Mouse (Mus musculus) lung, embryonic 14.5 days (tissue): ENCODE results near the gene Sox15. TPM values are rescaled to one million over a fixed set of nuclear protein-coding genes. Genes with fewer than 3 reads are reported as not detected.

Experiments used
- ATAC-seq: fragments of 200-750 bp; cut with Nextera tagmentation; 2 replicates; pipeline ENCODE4 v1.8.0; 2017; ENCODE audit warnings: mild to moderate bottlenecking, moderate TSS enrichment, moderate library complexity; ENCODE audit not compliant: insufficient read depth
- DNase-seq: peaks from one replicate; pipeline ENCODE4 v3.0.0-alpha.2; 2015
- H3K27ac ChIP-seq: fragments of 300-500 bp; sonication (generic); 2 replicates; pipeline ENCODE4 v1.5.1; 2014; ENCODE audit warnings: low read depth, mild to moderate bottlenecking, moderate library complexity
- H3K27me3 ChIP-seq: fragments of 300-500 bp; sonication (generic); 2 replicates; pipeline ENCODE4 v1.6.1; 2014; ENCODE audit warnings: low read length, control low read depth; ENCODE audit not compliant: insufficient read depth
- H3K36me3 ChIP-seq: fragments of 300-500 bp; sonication (generic); 2 replicates; pipeline ENCODE4 v1.6.1; 2014; ENCODE audit warnings: control low read depth; ENCODE audit not compliant: insufficient read depth
- H3K4me1 ChIP-seq: fragments of 300-500 bp; sonication (generic); 2 replicates; pipeline ENCODE4 v1.6.1; 2014; ENCODE audit warnings: antibody characterized with exemption, control low read depth; ENCODE audit not compliant: insufficient read depth
- H3K4me2 ChIP-seq: fragments of 300-500 bp; sonication (generic); 2 replicates; pipeline ENCODE4 v1.6.1; 2014; ENCODE audit warnings: mild to moderate bottlenecking
- H3K4me3 ChIP-seq: fragments of 300-500 bp; sonication (generic); 2 replicates; pipeline ENCODE4 v1.5.1; 2014; ENCODE audit warnings: low read depth, low read length
- H3K9ac ChIP-seq: fragments of 300-500 bp; sonication (generic); 2 replicates; pipeline ENCODE4 v1.6.1; 2014
- H3K9me3 ChIP-seq: fragments of 300-500 bp; sonication (generic); 2 replicates; pipeline ENCODE4 v1.6.1; 2016; ENCODE audit warnings: low read depth, low read length, control low read depth
- CTCF ChIP-seq: IDR thresholded peaks from 2 replicates; pipeline ENCODE4 v1.5.1; 2016; ENCODE audit warnings: antibody characterized with exemption, low read depth
- WGBS: fragments of 180-500 bp; shearing (Covaris S2); extraction: QIAGEN DNeasy Blood & Tissue Kit; methylation state at CpG from one replicate; pipeline ENCODE4 v1.1.7; 2014; 5-methylcytosine and 5-hydroxymethylcytosine counted together
- microRNA counts: library from miRNA; unstranded; fragments of <30 nt; microRNA quantifications from one replicate; lab custom pipeline; 2016
- microRNA-seq: library from miRNA; unstranded; fragments of <30 nt; microRNA quantifications from one replicate; pipeline ENCODE4, GENCODE M21; 2016; ENCODE audit warnings: borderline number of aligned reads
- polyA plus RNA-seq: library from polyadenylated mRNA; unstranded; fragments of >200 nt; fragmentation: Nextera tagmentation; extraction: Ambion mirVana; gene quantifications from 2 replicates; pipeline ENCODE4 v1.2.1, GENCODE M21; 2014

Sox15 gene
- polyA plus RNA-seq, 1 experiment from 2014 or later: not detected

DNA sequence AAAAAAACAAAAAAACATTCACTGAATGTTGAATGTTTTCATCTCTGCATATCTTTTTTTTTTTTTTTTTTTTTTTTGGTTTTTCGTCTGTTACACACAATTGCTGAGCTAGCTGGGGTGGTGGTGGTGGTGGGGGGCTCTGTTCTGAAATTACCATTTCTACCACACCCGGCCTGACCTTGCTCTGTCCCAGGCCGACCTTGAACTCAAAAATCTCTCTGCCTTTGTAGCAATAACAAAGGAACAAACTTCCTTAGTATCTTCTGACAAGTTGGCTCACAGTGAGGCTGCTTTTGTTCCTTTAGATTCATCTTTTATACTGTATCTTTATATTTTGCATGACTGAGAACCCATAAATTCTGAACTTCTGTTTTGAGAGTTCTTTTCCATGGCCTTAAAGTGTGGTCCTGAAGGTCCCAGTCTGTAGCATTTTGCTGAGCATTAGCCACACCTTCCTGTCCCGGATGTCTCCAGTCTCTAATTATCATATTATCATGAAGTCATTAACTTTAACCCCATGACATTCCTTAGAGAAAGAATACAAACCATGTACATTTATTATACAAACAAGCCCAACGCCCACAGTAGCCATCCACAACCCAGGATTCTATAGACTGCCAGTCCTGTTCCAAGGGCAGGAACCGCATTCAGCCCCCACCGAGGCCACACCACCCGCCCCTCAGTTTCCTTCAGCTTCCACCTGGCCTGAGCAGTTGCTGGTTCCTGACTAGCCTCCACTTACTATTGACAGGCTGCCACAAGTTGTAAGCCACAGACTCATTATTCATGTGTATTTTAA, 48.9 kb downstream of the Sox15 start:
- no peaks in the 10 kb centered on the region for H3K9me3 ChIP-seq
- H3K36me3 ChIP-seq: no peaks in the 10 kb centered on the region
- no peak overlapping the region for H3K9ac ChIP-seq
- no peaks in the 10 kb centered on the region for H3K4me1 ChIP-seq
- WGBS: 50% methylated on average over 8 of the region's 8 CpGs
- H3K27ac ChIP-seq: no peak overlapping the region
- DNase-seq (no peak), ATAC-seq (no peak)
- no peak for TF ChIP-seq CTCF
- no peak overlapping the region for H3K4me3 ChIP-seq
- H3K27me3 ChIP-seq: no peaks in the 10 kb centered on the region
- no peak overlapping the region for H3K4me2 ChIP-seq

DNA sequence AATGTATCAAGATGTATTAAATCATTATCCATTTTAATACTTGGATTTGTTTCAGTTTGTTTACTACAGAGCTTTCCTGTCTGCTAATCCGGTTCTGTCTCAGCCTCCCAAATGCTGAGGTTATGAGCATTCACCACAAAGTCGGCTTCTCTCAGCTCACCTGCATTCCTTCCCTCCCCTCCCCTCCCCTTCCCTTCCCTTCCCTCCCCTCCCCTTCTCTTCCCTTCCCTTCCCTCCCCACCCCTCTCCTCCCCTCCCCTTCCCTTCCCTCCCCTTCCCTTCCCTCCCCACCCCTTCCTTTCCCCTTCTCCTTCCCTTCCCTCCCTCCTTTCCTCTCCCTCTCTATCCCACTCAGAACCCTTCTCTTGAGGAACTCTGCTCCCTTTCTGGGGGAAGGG, 49.5 kb downstream of the Sox15 start:
- no peak for DNase-seq
- no peak for ATAC-seq
- no peak for TF ChIP-seq CTCF
- 22% methylated on average over 2 of the region's 2 CpGs for WGBS
- Histone ChIP-seq H3K36me3 (no peaks in the 10 kb centered on the region), H3K9ac (no peak overlapping the region), H3K27me3 (no peaks in the 10 kb centered on the region), H3K4me2 (no peak overlapping the region), H3K27ac (no peak overlapping the region), H3K4me3 (no peak overlapping the region), H3K9me3 (no peaks in the 10 kb centered on the region), H3K4me1 (no peaks in the 10 kb centered on the region)

MicroRNA genes within 50 kb of the gene (microRNA counts, 519-probe panel; counts per million panel counts)
- microRNA mmu-miR-1934 (lab: Ali Mortazavi, UCI): 30.5 counts per million
- 3,549 counts per million, percentile 74 among the panel's probes with 10 or more counts for microRNA mmu-miR-467f (lab: Ali Mortazavi, UCI)

Small RNA genes lying within 50 kb of the gene (microRNA-seq; reads per million reads assigned to microRNA genes)
- gene Mir1934 (4.5 reads per million, percentile 16 among the genes with 10 or more reads in this experiment), gene Mir467f (not detected)

Other genes starting within 250 kb of the Sox15 start
- 22.9 and 24.4 TPM in 2 replicates for gene Kdm6b, start 241.6 kb upstream of the Sox15 start, polyA plus RNA-seq
- 0.58 and 1.9 TPM in 2 replicates for gene Dnah2, start 106.2 kb upstream of the Sox15 start, polyA plus RNA-seq
- gene Efnb3, start 95.1 kb upstream of the Sox15 start, polyA plus RNA-seq: 2.8 and 3.3 TPM in 2 replicates
- 27.1 and 33.6 TPM in 2 replicates for gene Wrap53, start 75.1 kb upstream of the Sox15 start, polyA plus RNA-seq
- gene Trp53, start 75.0 kb upstream of the Sox15 start, polyA plus RNA-seq: 178 and 202 TPM in 2 replicates
- gene Atp1b2, start 49.4 kb upstream of the Sox15 start, polyA plus RNA-seq: 6.9 and 9.8 TPM in 2 replicates
- gene Shbg, start 37.4 kb upstream of the Sox15 start, polyA plus RNA-seq: not detected in 2 replicates
- gene Sat2, start 33.3 kb upstream of the Sox15 start, polyA plus RNA-seq: 18.0 and 18.3 TPM in 2 replicates
- gene Fxr2, start 22.3 kb upstream of the Sox15 start, polyA plus RNA-seq: 26.8 and 31.2 TPM in 2 replicates
- gene Mpdu1, start 7.3 kb downstream of the Sox15 start, polyA plus RNA-seq: 29.4 and 32.2 TPM in 2 replicates
- 12.1 and 13.5 TPM in 2 replicates for gene Cd68, start 10.8 kb downstream of the Sox15 start, polyA plus RNA-seq
- gene Eif4a1, start 17.1 kb downstream of the Sox15 start, polyA plus RNA-seq: 695 and 712 TPM in 2 replicates
- 78.7 and 95.0 TPM in 2 replicates for gene Senp3, start 26.8 kb downstream of the Sox15 start, polyA plus RNA-seq
- gene Tnfsf13, start 30.5 kb downstream of the Sox15 start, polyA plus RNA-seq: 0.64 and 0.93 TPM in 2 replicates
- 10.0 and 11.6 TPM in 2 replicates for gene Tnfsf12, start 40.5 kb downstream of the Sox15 start, polyA plus RNA-seq
- gene Tnfsfm13, start 40.8 kb downstream of the Sox15 start, polyA plus RNA-seq: 4.4 and 5.3 TPM in 2 replicates
- gene Polr2a, start 103.3 kb downstream of the Sox15 start, polyA plus RNA-seq: 50.4 and 50.5 TPM in 2 replicates
- 0.12 and 0.20 TPM in 2 replicates for gene Slc35g3, start 106.7 kb downstream of the Sox15 start, polyA plus RNA-seq
- 2.5 TPM in 2 replicates for gene Zbtb4, start 110.6 kb downstream of the Sox15 start, polyA plus RNA-seq
- 12.1 and 14.6 TPM in 2 replicates for gene Chrnb1, start 140.6 kb downstream of the Sox15 start, polyA plus RNA-seq
- gene Fgf11, start 146.5 kb downstream of the Sox15 start, polyA plus RNA-seq: 1.6 TPM in 2 replicates
- gene Tmem102, start 150.3 kb downstream of the Sox15 start, polyA plus RNA-seq: 4.3 and 5.0 TPM in 2 replicates
- gene Gm39566, start 160.0 kb downstream of the Sox15 start, polyA plus RNA-seq: not detected in 2 replicates
- gene Spem2, start 163.2 kb downstream of the Sox15 start, polyA plus RNA-seq: not detected in 2 replicates
- not detected in 2 replicates for gene Spem1, start 166.9 kb downstream of the Sox15 start, polyA plus RNA-seq
- 6.6 and 7.8 TPM in 2 replicates for gene Nlgn2, start 182.5 kb downstream of the Sox15 start, polyA plus RNA-seq
- gene Tmem256, start 183.2 kb downstream of the Sox15 start, polyA plus RNA-seq: 443 and 457 TPM in 2 replicates
- 115 and 118 TPM in 2 replicates for gene Plscr3, start 191.1 kb downstream of the Sox15 start, polyA plus RNA-seq
- 5.9 and 6.1 TPM in 2 replicates for gene Tnk1, start 203.4 kb downstream of the Sox15 start, polyA plus RNA-seq
- not detected in 2 replicates for gene Tmem95, start 222.7 kb downstream of the Sox15 start, polyA plus RNA-seq
- gene Kctd11, start 226.1 kb downstream of the Sox15 start, polyA plus RNA-seq: 6.2 and 7.5 TPM in 2 replicates
- 0.38 and 0.83 TPM in 2 replicates for gene Acap1, start 240.2 kb downstream of the Sox15 start, polyA plus RNA-seq
- 11.3 and 14.1 TPM in 2 replicates for gene 2810408A11Rik, start 245.7 kb downstream of the Sox15 start, polyA plus RNA-seq
- gene Neurl4, start 245.8 kb downstream of the Sox15 start, polyA plus RNA-seq: 12.5 and 13.1 TPM in 2 replicates